Mouse (Mus musculus) right cerebral cortex, postnatal 36 days (tissue): ENCODE data around the gene Olfr368.
A peak's percentile ranks its signal among the peaks of the same experiment; 100 is the strongest.

Experiments used
- DNase-seq, 2 experiments: peaks; one replicate each; pipeline ENCODE4 v3.0.0; 2022; ENCODE audit warnings: low spot score in 2 of 2, mixed read lengths in 1 of 2

Olfr368 gene

GRCm38 (mm10) chr2:37326215-37326614 is at the start of gene Olfr368:
Olfr368 (plus strand) TSS chr2:37326515.
- DNase-seq: no peak

GRCm38 (mm10) chr2:37333321-37333720 is 7.0 kb downstream of the Olfr368 start:
- no peak for DNase-seq

- DNase-seq: peak in 1 of 2 experiments; percentile 34
Observed at GRCm38 (mm10) chr2:37338497-37339187, 12.3 kb downstream of the Olfr368 start.

- peak; percentile 26 to 36 for DNase-seq
Observed at GRCm38 (mm10) chr2:37351671-37352070, 25.4 kb downstream of the Olfr368 start.

- no peak for DNase-seq
Observed at GRCm38 (mm10) chr2:37355571-37355970, 29.3 kb downstream of the Olfr368 start.

- peak; percentile 88 to 91 for DNase-seq
Observed at GRCm38 (mm10) chr2:37358633-37359540, 32.6 kb downstream of the Olfr368 start, which contains the start of gene Pdcl. Pdcl (minus strand) TSS chr2:37359332.

GRCm38 (mm10) chr2:37359908-37360307 is 33.6 kb downstream of the Olfr368 start:
- no peak for DNase-seq

- no peak for DNase-seq
Observed at GRCm38 (mm10) chr2:37370651-37371050, 44.3 kb downstream of the Olfr368 start.

DNA sequence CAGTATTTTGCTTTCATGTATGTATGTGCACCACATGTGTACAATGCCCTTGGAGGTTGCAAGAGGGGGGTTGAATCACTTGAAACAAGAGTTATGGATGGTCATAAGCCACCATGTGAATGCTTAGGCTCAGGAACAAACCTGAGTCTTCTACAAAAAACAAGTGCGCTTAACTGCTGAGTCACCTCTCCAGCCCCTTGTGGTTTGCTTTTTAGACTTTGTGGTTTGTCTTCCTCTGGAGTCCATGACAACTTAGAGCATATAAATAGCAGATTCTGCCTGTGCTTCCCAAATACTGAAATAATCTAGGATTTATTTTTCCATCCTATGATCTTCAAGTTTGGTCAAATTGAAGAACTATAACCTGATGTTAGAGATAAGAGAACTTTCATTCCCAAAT is 49.7 kb downstream of the Olfr368 start:
- DNase-seq: no peak

- peak; percentile 36 for DNase-seq
Observed at GRCm38 (mm10) chr2:37380189-37380588, 53.9 kb downstream of the Olfr368 start.
